Mouse (Mus musculus) MEL (cell line): Measurements from ENCODE around the gene Wnt10b.

ENCODE experiments used
- BHLHE40 ChIP-seq: IDR thresholded peaks from 2 replicates; pipeline ENCODE4 v1.6.1; 2012; ENCODE audit warnings: low read depth, mild to moderate bottlenecking, inconsistent platforms, low read length, improper control_type of control experiment, borderline replicate concordance
- CTCF ChIP-seq, 3 experiments: IDR thresholded peaks in 2 of 3; conservative IDR thresholded peaks in 1 of 3; 2 replicates each; pipeline ENCODE4 v1.5.1; 2011 to 2012; ENCODE audit warnings: low read length in 3 of 3, low read depth in 2 of 3, mild to moderate bottlenecking in 2 of 3, improper control_type of control experiment in 1 of 3, inconsistent platforms in 1 of 3, mixed read lengths in 1 of 3, moderate library complexity in 1 of 3; ENCODE audit not compliant: control insufficient read depth in 1 of 3, insufficient read depth in 1 of 3, poor library complexity in 1 of 3, severe bottlenecking in 1 of 3
- ELF1 ChIP-seq: IDR thresholded peaks from 2 replicates; pipeline ENCODE4 v1.6.1; 2014; ENCODE audit warnings: low read depth, mild to moderate bottlenecking, inconsistent platforms, low read length, improper control_type of control experiment, moderate library complexity
- MAX ChIP-seq: IDR thresholded peaks from 2 replicates; pipeline ENCODE4 v1.6.1; 2011; ENCODE audit warnings: low read length, improper control_type of control experiment
- POLR2A ChIP-seq, 2 experiments: IDR thresholded peaks; 2 replicates each; pipeline ENCODE4 v1.6.1; 2011 to 2012; ENCODE audit warnings: low read length in 2 of 2, mild to moderate bottlenecking in 2 of 2, control low read depth in 1 of 2, improper control_type of control experiment in 1 of 2, low read depth in 1 of 2, moderate library complexity in 1 of 2; ENCODE audit not compliant: control insufficient read depth in 1 of 2, insufficient read depth in 1 of 2, poor library complexity in 1 of 2

- no peak for TF ChIP-seq ELF1
- TF ChIP-seq CTCF (IDR thresholded peaks at IDR 0.05 in 2 of 3, conservative IDR thresholded peaks at IDR 0.05 in 1 of 3; ENCODE audit: control insufficient read depth in 1 of 3, insufficient read depth in 1 of 3, low read depth in 2 of 3, low read length in 3 of 3, poor library complexity in 1 of 3, severe bottlenecking in 1 of 3), result no peak
- TF ChIP-seq MAX, result no peak
- TF ChIP-seq BHLHE40, result no peak
- TF ChIP-seq POLR2A (IDR thresholded peaks at IDR 0.05; ENCODE audit: control insufficient read depth in 1 of 2, insufficient read depth in 1 of 2, low read depth in 1 of 2, low read length in 2 of 2, poor library complexity in 1 of 2), result no peak
These were observed 19.0 kb upstream of the Wnt10b start for GRCm38 (mm10) chr15:98796803-98797595.
